Mouse (Mus musculus) hindbrain, embryonic 14.5 days (tissue): ENCODE results near the gene Plekha8. TPM values are rescaled to one million over a fixed set of nuclear protein-coding genes. Genes with fewer than 3 reads are reported as not detected.

Source experiments
- ATAC-seq: fragments of 200-750 bp; cut with Nextera tagmentation; 2 replicates; pipeline ENCODE4 v1.8.0; 2017; ENCODE audit warnings: moderate number of reproducible peaks, mild to moderate bottlenecking, moderate TSS enrichment, moderate library complexity; ENCODE audit not compliant: low FRiP score
- DNase-seq: peaks from one replicate; pipeline ENCODE4 v3.0.0-alpha.2; 2015; ENCODE audit warnings: low spot score
- H3K27ac ChIP-seq: fragments of 300-500 bp; sonication (generic); 2 replicates; pipeline ENCODE4 v1.5.1; 2014; ENCODE audit warnings: mild to moderate bottlenecking, moderate library complexity
- H3K27me3 ChIP-seq: fragments of 300-500 bp; sonication (generic); 2 replicates; pipeline ENCODE4 v1.6.1; 2014; ENCODE audit warnings: mild to moderate bottlenecking, low read length, mixed read lengths; ENCODE audit not compliant: control insufficient read depth, insufficient read depth
- H3K36me3 ChIP-seq: fragments of 300-500 bp; sonication (generic); replicated peaks from 2 replicates; pipeline ENCODE4 v1.6.1; 2014; ENCODE audit not compliant: control insufficient read depth, insufficient read depth
- H3K4me1 ChIP-seq: fragments of 300-500 bp; sonication (generic); replicated peaks from 2 replicates; pipeline ENCODE4 v1.6.1; 2014; ENCODE audit warnings: antibody characterized with exemption, low read length, mixed read lengths; ENCODE audit not compliant: control insufficient read depth, insufficient read depth
- H3K4me2 ChIP-seq: fragments of 300-500 bp; sonication (generic); replicated peaks from 2 replicates; pipeline ENCODE4 v1.6.1; 2014; ENCODE audit warnings: mild to moderate bottlenecking, moderate library complexity
- H3K4me3 ChIP-seq: fragments of 300-500 bp; sonication (generic); replicated peaks from 2 replicates; pipeline ENCODE4 v1.5.1; 2014; ENCODE audit warnings: mild to moderate bottlenecking, low read length
- H3K9ac ChIP-seq: fragments of 300-500 bp; sonication (generic); 2 replicates; pipeline ENCODE4 v1.6.1; 2014
- H3K9me3 ChIP-seq: fragments of 300-500 bp; sonication (generic); 2 replicates; pipeline ENCODE4 v1.6.1; 2016; ENCODE audit warnings: low read length; ENCODE audit not compliant: control insufficient read depth
- WGBS: fragments of 180-500 bp; shearing (Covaris S2); extraction: QIAGEN DNeasy Blood & Tissue Kit; methylation state at CpG from one replicate; pipeline ENCODE4 v1.1.7; 2014; 5-methylcytosine and 5-hydroxymethylcytosine counted together
- polyA plus RNA-seq: library from polyadenylated mRNA; unstranded; fragments of >200 nt; fragmentation: Nextera tagmentation; extraction: Ambion mirVana; gene quantifications from 2 replicates; pipeline ENCODE4 v1.2.1, GENCODE M21; 2014

Plekha8 gene
- polyA plus RNA-seq, 1 experiment from 2014 or later: 13.0 TPM

- Histone ChIP-seq H3K9me3 (no peaks in the 10 kb centered on the region), H3K27ac (peak overlapping the region; percentile 26; the same call in 1 of the 2 replicates), H3K4me1 (peaks cover 34% of the 10 kb centered on the region), H3K36me3 (no peaks in the 10 kb centered on the region), H3K27me3 (no peaks in the 10 kb centered on the region), H3K9ac (no peak overlapping the region), H3K4me2 (peak overlapping the region; percentile 4; the same call in 1 of the 2 replicates), H3K4me3 (no peak overlapping the region)
- no peak for DNase-seq
- 22% methylated on average over 6 of the region's 6 CpGs for WGBS
- peak; percentile 53; the same call in 1 of the 2 replicates for ATAC-seq
Observed at GRCm38 (mm10) chr6:54573218-54573955, 21.5 kb upstream of the Plekha8 start.

GRCm38 (mm10) chr6:54586175-54586574 is 8.7 kb upstream of the Plekha8 start:
- H3K27me3 ChIP-seq: no peaks in the 10 kb centered on the region

GRCm38 (mm10) chr6:54586911-54587310 is 8.0 kb upstream of the Plekha8 start:
- WGBS: 77% methylated on average over 8 of the region's 8 CpGs
- Histone ChIP-seq H3K4me2 (no peak overlapping the region), H3K27ac (no peak overlapping the region), H3K27me3 (no peaks in the 10 kb centered on the region), H3K4me1 (no peaks in the 10 kb centered on the region), H3K36me3 (no peaks in the 10 kb centered on the region), H3K9me3 (no peaks in the 10 kb centered on the region), H3K4me3 (no peak overlapping the region), H3K9ac (no peak overlapping the region)
- no peak for ATAC-seq
- no peak for DNase-seq

More at GRCm38 (mm10) chr6:54586175-54586574, 8.7 kb upstream of the Plekha8 start:
- ATAC-seq (no peak), DNase-seq (peak; percentile 77)
- H3K9me3 ChIP-seq: no peaks in the 10 kb centered on the region
- WGBS: 16% methylated on average over 2 of the region's 2 CpGs
- H3K4me1 ChIP-seq: no peaks in the 10 kb centered on the region
- H3K27ac ChIP-seq: no peak overlapping the region
- H3K9ac ChIP-seq: no peak overlapping the region
- H3K4me2 ChIP-seq: no peak overlapping the region
- no peak overlapping the region for H3K4me3 ChIP-seq
- H3K36me3 ChIP-seq: no peaks in the 10 kb centered on the region

DNA sequence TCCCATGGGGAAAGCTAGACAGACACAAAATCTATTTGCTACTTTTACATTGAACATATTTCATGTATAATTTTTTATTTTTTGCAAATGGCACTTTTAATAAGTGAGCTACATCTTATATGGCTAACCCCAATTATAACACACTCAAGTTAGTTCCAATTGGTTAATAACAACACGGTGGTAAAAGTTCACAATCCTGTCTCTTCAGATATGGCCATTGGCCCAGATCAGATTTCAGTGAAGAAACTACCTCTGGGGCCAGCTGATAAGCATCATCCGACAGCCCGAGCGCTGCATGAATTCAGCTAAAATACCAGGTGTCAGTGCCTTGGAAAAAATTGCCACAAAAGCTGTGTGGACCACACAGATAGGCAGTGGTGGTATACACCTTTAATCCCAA is 7.2 kb upstream of the Plekha8 start:
- H3K4me3 ChIP-seq: no peak overlapping the region
- no peak for DNase-seq
- WGBS: 87% methylated on average over 4 of the region's 4 CpGs

DNA sequence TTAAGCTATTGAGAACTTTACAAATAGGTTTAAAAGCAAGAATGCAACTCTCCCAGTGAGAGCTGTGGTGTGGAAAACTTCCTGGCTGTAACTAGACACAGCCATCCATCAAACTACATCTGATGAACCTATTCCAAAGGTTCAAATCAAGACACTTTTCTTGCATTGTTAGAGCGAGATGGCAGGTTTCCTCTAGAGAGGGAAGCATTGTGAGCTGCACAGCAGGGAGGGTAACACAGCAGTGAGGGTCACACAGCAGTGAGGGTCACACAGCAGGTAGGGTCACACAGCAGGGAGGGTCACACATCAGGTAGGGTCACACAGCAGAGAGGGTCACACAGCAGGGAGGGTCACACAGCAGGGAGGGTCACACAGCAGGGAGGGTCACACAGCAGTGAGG is 6.7 kb upstream of the Plekha8 start:
- ATAC-seq (no peak), DNase-seq (no peak)
- no peaks in the 10 kb centered on the region for H3K36me3 ChIP-seq
- H3K4me3 ChIP-seq: no peak overlapping the region
- no peak overlapping the region for H3K4me2 ChIP-seq
- no peaks in the 10 kb centered on the region for H3K27me3 ChIP-seq
- H3K9ac ChIP-seq: no peak overlapping the region
- no peak overlapping the region for H3K27ac ChIP-seq
- 0 out of 2 replicates have a peak, but pooled peaks cover 7% of the 10 kb centered on the region for H3K4me1 ChIP-seq
- H3K9me3 ChIP-seq: no peaks in the 10 kb centered on the region
- WGBS: 38% methylated on average over 1 of the region's 1 CpGs

More for the DNA sequence above, 7.2 kb upstream of the Plekha8 start:
- 0 out of 2 replicates have a peak, but pooled peaks cover 6% of the 10 kb centered on the region for H3K4me1 ChIP-seq
- no peaks in the 10 kb centered on the region for H3K36me3 ChIP-seq
- H3K9ac ChIP-seq: no peak overlapping the region
- H3K27me3 ChIP-seq: no peaks in the 10 kb centered on the region
- ATAC-seq: no peak
- H3K4me2 ChIP-seq: no peak overlapping the region
- no peaks in the 10 kb centered on the region for H3K9me3 ChIP-seq
- H3K27ac ChIP-seq: no peak overlapping the region

DNA sequence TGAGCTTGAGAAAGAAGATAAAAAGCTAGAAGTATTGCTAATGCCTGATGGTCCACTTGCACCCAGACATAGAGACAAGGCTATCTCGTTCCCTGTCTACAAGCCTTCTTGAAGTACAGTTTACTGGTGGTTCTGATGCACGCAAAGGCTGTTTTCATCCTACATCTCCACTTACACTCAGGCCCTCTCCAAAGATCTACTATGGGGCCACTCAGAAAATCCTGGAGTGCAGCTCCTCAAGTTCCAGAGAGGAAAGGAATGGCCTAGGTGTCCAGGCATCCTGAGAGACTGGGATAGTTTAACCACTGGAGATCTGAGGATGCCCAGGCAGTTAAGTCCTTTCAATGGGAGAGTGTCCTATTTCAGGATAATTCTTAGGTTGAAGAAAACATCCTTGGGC is 4.2 kb upstream of the Plekha8 start:
- WGBS: 94% methylated on average over 2 of the region's 2 CpGs
- Histone ChIP-seq H3K9me3 (no peaks in the 10 kb centered on the region), H3K4me1 (peaks cover 13% of the 10 kb centered on the region; the same call in 1 of the 2 replicates), H3K4me3 (no peak overlapping the region), H3K4me2 (no peak overlapping the region), H3K27ac (no peak overlapping the region), H3K27me3 (no peaks in the 10 kb centered on the region), H3K9ac (no peak overlapping the region), H3K36me3 (no peaks in the 10 kb centered on the region)
- DNase-seq (no peak), ATAC-seq (no peak)

DNA sequence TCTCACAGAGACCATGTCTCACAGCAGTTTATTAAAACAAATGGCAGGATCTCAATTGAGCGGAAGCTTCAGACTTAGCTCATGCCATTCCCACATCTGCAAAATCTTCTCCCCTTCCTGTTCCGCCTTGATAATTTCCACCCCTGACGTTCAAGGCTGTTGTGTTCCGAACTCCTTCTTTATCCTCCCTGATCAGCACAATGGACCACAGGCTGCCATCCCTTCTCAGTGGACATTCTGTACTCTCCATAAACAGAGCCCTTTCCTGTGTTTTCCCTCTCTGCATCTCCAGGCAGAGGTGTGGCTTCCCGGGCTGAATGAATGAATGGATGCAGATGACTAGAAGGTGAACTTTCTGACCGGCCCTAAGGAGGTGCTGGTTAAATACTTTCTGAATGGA is 3.1 kb upstream of the Plekha8 start:
- Histone ChIP-seq H3K9me3 (no peaks in the 10 kb centered on the region), H3K36me3 (no peaks in the 10 kb centered on the region), H3K4me3 (no peak overlapping the region; the same call in 1 of the 2 replicates), H3K9ac (no peak overlapping the region), H3K4me1 (peaks cover 23% of the 10 kb centered on the region), H3K27ac (no peak overlapping the region), H3K4me2 (peak overlapping the region; percentile 77), H3K27me3 (no peaks in the 10 kb centered on the region)
- ATAC-seq: no peak
- WGBS: 53% methylated on average over 6 of the region's 6 CpGs
- DNase-seq: no peak

DNA sequence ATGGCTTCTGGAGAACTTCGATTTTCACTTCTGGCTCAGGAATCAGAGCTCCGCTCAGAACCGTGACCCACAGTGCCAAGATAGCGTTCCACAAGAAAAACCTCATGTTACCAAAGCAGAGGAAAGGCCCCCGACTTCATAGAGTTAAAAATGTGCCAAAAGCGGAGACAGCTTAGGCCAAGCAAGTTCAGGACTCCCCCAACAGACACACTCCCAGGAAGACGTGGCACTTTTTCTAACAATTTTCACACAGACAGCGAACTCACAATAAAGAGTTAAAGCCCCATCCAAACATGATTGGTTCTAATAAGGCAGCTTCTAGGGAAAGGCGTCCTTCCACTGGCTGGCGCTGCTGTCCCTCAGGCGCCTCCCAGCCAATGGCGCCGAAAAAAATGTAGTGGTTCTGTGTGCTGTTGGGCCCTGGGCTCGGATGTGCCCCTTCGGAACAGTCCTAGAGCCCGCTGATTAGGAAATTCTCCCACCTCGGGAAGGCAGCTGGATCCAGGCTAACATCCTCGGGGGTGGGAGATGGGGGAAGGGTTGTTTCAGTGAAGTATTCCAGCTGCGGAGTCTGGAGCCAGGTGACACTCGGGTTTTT is 1.9 kb upstream of the Plekha8 start:
- peak overlapping the region; percentile 45 for H3K4me3 ChIP-seq
- under 1% methylated on average over 20 of the region's 20 CpGs for WGBS
- H3K36me3 ChIP-seq: no peaks in the 10 kb centered on the region
- peak overlapping the region; percentile 77 for H3K4me2 ChIP-seq
- H3K27ac ChIP-seq: peak overlapping the region; percentile 40; the same call in 1 of the 2 replicates
- peak overlapping the region; percentile 61 for H3K9ac ChIP-seq
- peak; percentile 91 for DNase-seq
- H3K27me3 ChIP-seq: no peaks in the 10 kb centered on the region
- peaks cover 30% of the 10 kb centered on the region for H3K4me1 ChIP-seq
- peak; percentile 92 for ATAC-seq
- no peaks in the 10 kb centered on the region for H3K9me3 ChIP-seq

- no peak overlapping the region for H3K27ac ChIP-seq
- no peaks in the 10 kb centered on the region for H3K36me3 ChIP-seq
Observed at GRCm38 (mm10) chr6:54593766-54594468, 994 bp upstream of the Plekha8 start.

More at GRCm38 (mm10) chr6:54593766-54594468, 994 bp upstream of the Plekha8 start:
- H3K4me2 ChIP-seq: peak overlapping the region; percentile 81
- no peaks in the 10 kb centered on the region for H3K27me3 ChIP-seq
- ATAC-seq (no peak), DNase-seq (no peak)
- H3K4me3 ChIP-seq: peak overlapping the region; percentile 45
- H3K4me1 ChIP-seq: peaks cover 30% of the 10 kb centered on the region
- H3K9me3 ChIP-seq: no peaks in the 10 kb centered on the region
- WGBS: 65% methylated on average over 8 of the region's 8 CpGs
- H3K9ac ChIP-seq: no peak overlapping the region
